Mouse (Mus musculus): ENCODE measurements around the gene Ccdc22.

DNA sequence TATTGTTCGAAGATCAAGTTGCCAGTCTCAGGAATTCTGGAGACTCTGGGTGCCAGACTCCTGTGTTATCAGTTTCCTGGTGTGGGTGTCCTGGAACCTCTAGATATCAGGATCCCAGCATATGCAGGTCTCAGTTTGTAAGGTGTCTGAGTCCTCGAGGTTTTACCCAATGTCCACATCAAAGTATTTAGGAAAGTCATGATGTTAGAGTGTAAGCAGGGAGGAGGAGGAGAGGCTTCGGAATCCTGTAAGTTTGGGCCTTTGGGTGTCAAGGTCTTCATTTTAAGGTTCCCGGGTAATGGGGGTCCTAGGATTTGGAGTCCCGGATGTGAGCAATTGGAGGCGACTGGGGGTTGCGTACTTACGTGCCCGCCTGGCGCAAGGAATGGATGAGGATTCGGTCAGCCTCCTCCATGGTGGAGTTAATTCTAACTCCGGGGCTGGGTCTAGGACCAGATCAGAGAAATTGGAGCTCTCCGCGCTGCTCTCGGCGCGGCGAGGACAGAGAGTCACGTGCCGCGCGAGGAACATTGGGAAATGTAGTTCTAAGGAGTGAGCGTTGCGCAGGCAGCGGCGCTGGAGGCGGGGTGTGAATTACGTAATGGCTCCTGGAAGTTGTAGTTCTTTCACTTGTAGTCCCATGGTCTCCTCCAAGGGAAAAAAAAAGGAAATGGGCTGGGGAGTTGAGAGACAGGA is at the start of gene Ccdc22:
- TF ChIP-seq EP300 (IDR thresholded peaks at IDR 0.05; ENCODE audit: insufficient read depth, low read depth, low read length) (no peak), CTCF (IDR thresholded peaks at IDR 0.05; ENCODE audit: low read depth, low read length) (no peak), POLR2A (IDR thresholded peaks at IDR 0.05; ENCODE audit: insufficient read depth, low read length) (no peak)

Measured in ES-Bruce4 (cell line).